Mouse (Mus musculus) C2C12 (cell line): ENCODE results near the gene Polh.

ENCODE experiments used
- CTCF ChIP-seq: IDR thresholded peaks from one replicate; pipeline ENCODE4 v1.5.1; 2011; ENCODE audit not compliant: control insufficient read depth, insufficient read depth, insufficient read length
- USF1 ChIP-seq: IDR thresholded peaks from one replicate; pipeline ENCODE4 v1.6.1; 2011; ENCODE audit warnings: low read depth, mild to moderate bottlenecking, control low read depth, moderate library complexity

DNA sequence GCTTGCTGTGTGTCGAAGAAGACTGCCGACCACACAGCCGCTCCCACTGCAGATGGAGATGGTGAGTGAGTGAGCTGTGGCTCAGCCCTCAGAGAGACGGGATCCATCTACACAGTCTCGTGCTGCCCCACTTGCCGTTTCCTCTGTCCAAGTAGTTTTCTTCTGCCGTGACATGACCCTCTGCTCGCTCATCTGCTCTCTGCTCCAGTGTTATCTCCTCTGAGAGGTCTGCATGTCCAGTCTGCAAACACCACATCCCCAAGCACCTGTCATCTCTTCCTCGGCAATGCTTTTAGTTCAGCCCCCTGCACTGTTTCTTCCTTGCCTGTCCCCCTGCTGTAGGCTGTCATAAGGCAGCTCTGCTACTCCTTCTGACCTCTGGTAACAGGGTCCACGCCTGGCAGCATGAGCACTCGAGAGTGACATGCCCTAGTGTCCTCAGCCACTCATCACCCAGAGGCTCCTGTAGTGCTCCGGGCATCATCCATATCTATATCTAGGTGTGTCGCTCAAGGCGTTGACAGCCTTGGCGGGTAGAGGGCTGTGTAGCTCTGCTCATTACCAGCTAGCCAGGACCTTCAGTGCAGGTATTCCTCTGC, 37.2 kb upstream of the Polh start:
- TF ChIP-seq CTCF (no peak), USF1 (no peak)
